Comparison of ENCODE assay signal across 9 mouse cellular contexts in genomic region chr1:87486386-87486785, GRCm38 (mm10). TPM values are rescaled to one million over a fixed set of nuclear protein-coding genes. Genes with fewer than 3 reads are reported as not detected.
DNase-seq lines count a peak whose midpoint lies in the region.
"Had no signal": no experiment of that assay in that cellular context is flagged by ENCODE, and none has a peak within 500 bp of the region (broad histone marks: within the 10 kb centered on the region; RNA-seq: fewer than 3 reads in every experiment).

No protein-coding gene starts in this region.

- peak; percentile 58 to 85 for DNase-seq in layer of hippocampus, adult 18-20 months (ENCODE audit: low spot score in 2 of 2)
- DNase-seq in layer of hippocampus, postnatal 10 days (ENCODE audit: low spot score in 2 of 2) = no peak
- peak; percentile 97 for DNase-seq in cerebellum, adult 9-10 months
- DNase-seq in left cerebral cortex, adult 11 months (ENCODE audit: low spot score) = peak; percentile 78
- peak; percentile 11 to 49 for DNase-seq in thymus, postnatal 36 days
- DNase-seq in B cell, adult 2 months = no peak
- DNase-seq in liver = no peak
- DNase-seq: kidney, postnatal 14 days had no signal

RNA-seq across cellular contexts. Expression of gene Snorc, which starts 16.3 kb away (rescaled TPM):
- total RNA-seq in layer of hippocampus, adult 18-20 months (2021) = not detected
- not detected for total RNA-seq in layer of hippocampus, postnatal 10 days (2021)
- total RNA-seq: heart, postnatal 25 days had no signal

RNA-seq across cellular contexts. Expression of gene Neu2, which starts 23.3 kb away (rescaled TPM):
- under 1 TPM; 0.43 to 0.69 TPM for total RNA-seq in layer of hippocampus, adult 18-20 months (2021)
- under 1 TPM; 0.46 to 0.83 TPM for total RNA-seq in layer of hippocampus, postnatal 10 days (2021)
- total RNA-seq: heart, postnatal 25 days had no signal

Comparison
In these comparisons a context has a peak if more than half of its experiments do, and no peak if none do; other contexts are left out.
1. DNase-seq: peak in layer of hippocampus, adult 18-20 months (2 of 2), cerebellum, adult 9-10 months (single experiment), left cerebral cortex, adult 11 months (single experiment) and thymus, postnatal 36 days (2 of 2); none in layer of hippocampus, postnatal 10 days (0 of 2), B cell, adult 2 months (0 of 2) and liver (single experiment).